Mouse (Mus musculus) activated CD4-positive, CD25-positive, alpha-beta regulatory T cell, adult 4 months (primary cell): ENCODE measurements around the gene St6galnac3. TPM values are rescaled to one million over a fixed set of nuclear protein-coding genes. Genes with fewer than 3 reads are reported as not detected.
A peak's percentile ranks its signal among the peaks of the same experiment; 100 is the strongest.

Source experiments
- ATAC-seq: one replicate; pipeline ENCODE4 v1.8.0; 2017
- polyA plus RNA-seq, 2 experiments: library from polyadenylated mRNA; unstranded; fragments of 100-300 nt; shearing (Covaris generic); gene quantifications; one replicate each; pipeline ENCODE4 v1.2.1; 2017

Gene St6galnac3
- polyA plus RNA-seq, 2 experiments from 2014 or later, result 29.1 to 52.4 TPM

DNA sequence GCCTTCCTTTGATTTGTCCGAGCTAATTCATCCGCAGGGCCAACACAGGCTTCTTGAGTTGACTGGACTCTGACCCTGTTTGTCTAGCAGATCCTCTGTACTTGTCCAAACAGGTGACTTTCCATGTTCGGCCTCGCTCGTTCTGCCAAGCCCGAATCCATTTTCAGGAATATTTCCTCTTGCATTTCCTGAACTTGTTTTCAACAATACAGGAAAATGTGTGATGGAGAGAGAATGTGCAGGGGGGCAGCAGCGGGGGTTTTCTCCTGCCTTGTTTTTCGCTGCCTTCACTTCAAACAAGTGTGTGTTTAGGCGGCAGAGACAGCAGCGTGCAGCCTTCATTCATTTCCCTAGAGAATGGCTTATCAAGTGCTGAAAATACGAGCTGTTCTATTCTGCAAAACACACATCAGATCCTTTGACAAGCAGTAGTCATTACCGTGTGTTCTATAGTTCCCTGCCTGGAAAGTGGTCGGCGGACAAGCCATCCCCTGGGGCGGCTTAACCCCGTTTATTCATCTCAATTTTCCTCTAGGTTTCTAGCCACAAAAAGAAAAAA lies 448.1 kb downstream of the St6galnac3 start:
- ATAC-seq, result no peak

DNA sequence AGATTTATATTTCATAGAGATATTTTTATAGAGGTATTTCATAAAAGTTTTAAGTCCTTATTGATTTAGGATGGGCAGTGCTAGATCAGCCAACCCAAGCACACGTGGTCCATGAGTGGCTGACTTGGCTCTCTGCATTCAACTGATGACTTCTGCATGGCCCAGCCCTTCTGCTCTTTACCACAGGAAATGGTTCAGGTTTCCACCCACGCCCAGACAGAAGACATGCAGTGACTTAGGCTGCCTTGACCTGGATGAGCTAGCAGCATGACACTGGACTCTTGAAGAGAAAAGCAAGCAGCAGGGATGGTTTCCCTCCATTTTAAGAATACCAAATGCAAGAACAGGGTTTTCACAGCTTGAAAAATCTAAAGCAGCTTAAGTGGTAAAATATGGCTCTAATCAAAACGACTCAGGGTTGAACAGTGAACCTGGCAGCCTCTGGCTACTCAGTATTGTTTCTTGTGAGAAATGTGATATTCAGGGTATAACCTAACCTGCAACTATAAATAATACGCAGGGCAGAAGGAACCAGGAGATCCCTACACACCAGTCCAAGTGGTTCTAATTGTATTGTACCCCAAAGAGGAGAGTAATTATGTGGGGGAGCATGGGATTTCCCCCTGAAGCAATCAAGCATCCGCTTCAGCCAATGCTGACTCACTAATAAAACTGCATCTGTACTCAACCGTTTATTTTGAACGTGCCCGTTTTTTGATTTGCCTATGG lies 448.7 kb downstream of the St6galnac3 start:
- peak; percentile 91 for ATAC-seq

DNA sequence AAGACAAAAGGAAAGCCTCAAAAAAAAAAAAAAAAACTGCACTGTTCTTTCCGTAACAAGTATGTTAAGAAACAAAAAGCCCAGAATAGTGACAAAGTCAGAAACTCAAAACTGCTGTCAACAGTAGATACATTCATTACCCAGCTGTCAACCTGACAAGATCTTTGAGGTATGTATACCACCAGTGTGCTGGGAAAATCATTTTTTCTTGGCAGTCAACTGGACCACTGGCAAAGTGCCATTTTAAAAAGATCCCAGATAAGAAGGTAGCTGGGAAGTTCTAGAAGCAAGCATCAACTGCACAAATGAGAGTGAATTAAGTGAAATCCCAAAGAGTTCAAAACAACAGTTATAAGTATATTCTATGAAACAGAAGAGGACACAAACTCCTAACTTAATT lies 452.7 kb downstream of the St6galnac3 start:
- no peak for ATAC-seq

DNA sequence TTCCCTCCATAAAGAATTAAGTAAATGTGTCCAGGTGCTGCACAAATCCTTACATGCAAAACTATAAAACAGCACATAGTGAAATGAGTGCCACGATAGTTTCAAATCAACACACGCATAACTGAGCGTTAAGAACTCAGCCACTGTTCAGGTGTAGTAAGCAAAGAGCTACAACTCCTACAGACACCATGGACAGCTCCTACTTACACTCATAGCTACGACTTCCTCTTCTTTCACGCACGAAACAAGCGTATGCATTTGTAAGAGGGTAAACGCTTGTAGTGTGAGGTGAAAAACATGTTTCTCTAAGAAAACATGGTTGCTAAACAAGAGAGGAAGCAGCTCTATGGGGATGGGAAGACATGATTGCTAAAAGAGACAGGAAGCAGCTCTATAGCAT lies 457.6 kb downstream of the St6galnac3 start:
- ATAC-seq, result no peak

DNA sequence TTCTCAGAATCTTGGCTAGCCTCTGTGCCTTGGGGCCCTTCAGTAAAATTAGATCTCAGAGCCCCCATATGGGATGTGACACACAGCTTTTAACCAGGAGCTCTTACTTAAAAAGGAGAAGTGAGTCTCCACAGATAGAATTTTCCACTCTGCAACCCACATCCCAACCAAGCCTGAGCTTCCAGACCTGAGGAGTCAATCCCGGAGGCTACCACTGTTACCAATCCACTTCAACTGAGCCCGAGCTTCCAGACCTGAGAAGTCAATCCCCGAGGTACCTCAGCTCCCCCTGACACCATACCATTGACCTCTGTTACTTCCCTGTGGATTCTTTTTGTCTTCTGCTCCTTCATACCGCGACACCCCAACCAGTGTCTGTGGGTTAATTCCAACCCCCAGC lies 463.0 kb downstream of the St6galnac3 start:
- ATAC-seq, result no peak

DNA sequence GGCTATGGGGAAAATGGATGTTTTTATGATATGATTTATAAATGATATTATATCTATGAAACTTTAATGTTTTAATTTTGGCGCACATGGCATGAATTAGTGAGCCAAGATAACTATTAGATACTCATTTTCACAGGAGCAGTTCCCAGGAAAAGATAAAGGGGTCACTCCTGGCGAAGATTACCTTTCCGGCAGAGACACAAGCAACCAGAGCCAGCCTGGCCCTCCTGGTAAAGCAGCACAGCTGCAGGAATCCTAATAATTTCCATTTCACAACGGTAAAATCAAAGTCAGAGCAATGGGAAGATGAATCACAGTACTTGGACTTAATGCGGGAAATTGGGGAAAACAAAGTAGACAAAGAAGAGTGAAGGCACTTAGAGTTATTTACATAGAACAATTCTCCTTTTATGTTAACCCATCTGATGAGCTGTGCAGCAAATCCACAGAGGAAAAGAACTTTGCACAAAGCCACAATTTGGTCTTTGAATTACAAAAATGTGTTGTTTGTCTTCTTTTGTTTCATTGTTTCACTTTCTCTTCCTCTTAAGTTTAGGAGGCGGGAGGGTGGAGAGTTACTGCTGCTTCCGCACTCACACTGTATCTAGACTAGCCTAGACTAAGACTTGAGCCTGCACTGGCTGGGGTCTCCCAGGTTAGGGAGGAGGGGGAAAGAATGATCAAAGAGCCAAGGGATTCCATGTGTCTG lies 464.6 kb downstream of the St6galnac3 start:
- peak; percentile 84 for ATAC-seq

DNA sequence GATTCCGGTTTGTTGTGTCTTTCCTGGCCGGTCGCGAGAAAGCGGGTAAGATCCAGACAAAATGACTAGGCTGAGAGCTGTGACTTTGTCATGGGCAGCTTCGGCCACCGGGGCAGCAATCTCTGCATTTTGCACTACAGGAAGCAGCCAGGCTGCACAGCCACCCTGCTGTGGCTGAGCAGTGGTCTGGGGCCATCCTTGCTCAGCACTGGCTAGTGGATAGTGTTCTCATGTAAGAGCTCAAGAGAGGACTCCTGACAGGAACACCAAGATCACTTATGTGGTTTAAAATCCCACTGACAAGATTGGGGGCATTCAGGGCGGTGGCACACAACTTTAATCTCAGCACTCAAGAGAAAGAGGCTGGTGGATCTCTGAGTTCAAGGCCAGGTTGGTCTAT lies 469.1 kb downstream of the St6galnac3 start:
- ATAC-seq, result no peak

DNA sequence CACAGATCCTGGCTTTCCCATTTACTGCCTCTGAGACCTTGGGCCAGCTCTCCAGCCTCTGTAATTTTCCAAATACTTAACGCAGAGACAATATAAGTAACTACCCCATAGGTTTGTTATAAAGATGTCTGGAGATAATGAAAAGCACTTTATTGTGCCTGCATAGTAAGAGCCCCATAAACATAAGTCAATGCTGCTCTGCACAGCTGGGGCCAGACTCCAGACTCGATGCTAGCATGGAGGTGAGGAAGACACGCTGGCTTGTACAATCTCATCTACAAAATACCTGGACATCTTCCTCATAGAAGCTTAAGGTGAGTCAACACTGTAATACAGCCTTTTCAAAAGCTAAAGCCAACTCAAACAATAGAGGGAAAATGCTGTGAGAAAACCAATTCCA lies 473.3 kb downstream of the St6galnac3 start:
- no peak for ATAC-seq

DNA sequence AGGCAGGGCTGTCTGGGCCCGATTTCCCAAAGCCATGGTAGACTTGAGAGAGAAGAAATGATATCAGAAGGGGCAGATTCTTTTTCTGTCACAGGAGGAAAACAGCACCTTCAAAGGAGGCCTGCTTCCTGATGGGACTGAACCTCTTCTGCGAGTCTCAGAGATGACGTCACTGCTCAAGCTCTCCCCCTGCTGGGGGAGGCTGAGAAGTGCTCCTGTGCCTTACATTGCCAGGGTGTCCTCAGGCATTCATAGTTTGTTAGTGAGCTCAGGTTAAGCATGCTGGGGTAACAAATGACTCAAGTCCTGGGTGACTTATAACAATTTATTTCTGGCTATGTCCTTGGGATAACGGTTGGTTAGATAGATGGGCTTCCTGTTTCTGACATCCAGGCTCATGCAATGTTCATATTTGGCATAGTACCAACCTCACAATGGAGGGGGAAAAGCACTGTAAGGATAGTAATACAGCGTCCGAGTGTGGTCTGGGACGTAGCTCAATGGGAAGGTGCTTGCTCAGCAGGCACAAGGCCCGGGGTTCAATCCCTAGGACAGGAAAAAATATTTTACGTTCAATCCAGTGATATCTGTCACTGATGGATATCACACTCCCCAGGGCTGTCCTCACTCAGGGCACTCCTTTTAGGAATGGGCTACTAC lies 474.2 kb downstream of the St6galnac3 start:
- peak; percentile 99 for ATAC-seq

DNA sequence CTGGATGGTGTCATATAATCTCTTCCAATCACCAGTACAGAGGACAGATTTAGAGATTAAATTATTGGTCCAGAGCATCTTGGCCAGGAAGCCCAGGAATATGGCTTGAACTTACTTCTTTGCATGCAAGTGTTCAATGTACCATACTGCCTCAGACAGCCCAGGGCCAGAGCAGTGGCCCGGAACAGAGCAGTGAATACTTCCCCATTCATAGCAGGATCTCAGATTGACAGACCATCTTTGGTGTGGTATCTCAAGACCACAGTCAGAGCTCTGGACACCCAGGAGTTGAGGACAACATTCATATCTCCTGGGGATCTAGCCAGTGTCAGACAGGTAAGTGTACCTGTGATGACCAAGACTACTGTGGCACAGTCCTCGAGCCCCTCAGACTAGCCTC lies 476.1 kb downstream of the St6galnac3 start:
- ATAC-seq, result no peak

DNA sequence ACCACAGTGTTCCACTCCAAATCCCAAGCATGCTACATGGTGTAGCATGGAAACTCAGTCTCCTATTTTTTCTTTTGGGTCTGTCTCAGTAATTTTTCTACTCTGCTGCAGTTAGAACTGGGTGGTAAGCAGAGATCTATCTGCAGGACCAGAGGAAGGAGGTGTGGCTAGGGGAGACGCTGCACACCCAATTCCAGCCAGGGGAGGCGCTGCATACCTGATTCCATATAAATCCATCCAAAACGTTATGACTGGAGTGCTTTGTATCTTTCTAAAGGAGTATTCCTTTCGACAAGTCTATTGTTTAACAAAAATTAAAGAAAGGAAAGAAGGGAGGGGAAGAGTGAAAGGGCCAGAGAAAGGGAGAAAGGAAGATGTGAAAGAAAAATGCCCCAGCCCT lies 476.9 kb downstream of the St6galnac3 start:
- no peak for ATAC-seq

DNA sequence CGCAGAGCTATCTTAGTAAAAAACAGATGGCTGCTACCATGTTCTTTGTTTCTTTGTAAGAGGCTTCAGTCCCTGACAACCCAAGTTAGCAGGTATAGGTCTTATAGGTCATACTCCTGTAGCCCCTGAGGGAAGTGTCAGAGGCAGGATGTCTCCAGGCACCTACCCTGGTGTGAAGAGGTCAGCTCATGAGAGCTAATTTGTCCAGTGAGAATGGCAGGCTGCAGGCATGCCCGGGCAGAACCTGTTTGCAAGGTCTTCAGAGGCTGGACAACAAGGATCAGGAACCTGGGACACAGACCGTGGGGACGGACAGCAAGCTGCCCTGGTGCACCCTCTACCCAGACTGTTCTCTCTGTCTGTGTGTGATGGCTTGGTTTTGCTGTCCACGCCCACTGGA lies 482.4 kb downstream of the St6galnac3 start:
- no peak for ATAC-seq

DNA sequence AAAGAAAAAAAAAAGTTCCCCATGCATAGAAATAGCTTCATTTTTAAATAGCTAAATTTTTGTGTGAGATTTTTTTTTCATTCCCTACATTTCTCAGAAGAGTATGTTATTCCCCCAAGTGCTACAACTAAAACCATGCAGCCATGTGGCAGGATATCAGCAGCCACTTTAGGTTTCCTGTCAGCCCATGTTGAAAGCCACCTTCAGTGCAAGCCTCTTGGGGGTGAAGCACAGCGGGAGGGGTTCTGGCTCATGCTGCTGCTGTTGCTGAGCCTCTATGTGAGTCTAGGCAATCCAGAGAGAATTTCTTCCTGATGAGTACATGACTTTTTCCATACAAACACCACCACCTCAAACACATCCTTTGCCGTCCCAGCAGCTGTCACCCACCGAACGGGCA lies 483.8 kb downstream of the St6galnac3 start:
- ATAC-seq, result peak; percentile 53

DNA sequence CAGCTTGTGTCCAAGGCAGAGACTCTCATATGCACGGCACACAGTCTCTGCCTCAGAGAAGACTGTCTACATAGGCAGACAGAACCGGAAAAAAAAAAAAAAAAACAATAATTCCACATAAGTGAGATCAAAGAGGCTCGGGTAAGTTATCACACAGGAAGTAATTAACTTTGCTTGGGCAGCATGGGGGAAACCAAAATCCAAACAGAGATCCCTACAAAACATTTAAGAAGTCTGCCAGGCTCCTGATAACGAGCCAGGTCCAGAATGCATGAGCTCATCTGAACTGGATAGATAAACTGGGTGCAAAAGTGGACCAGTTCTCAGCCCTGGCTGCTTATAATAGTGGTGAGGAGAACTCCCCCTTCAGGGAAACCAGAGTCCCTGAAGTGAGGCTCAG lies 484.6 kb downstream of the St6galnac3 start:
- peak; percentile 30 for ATAC-seq

DNA sequence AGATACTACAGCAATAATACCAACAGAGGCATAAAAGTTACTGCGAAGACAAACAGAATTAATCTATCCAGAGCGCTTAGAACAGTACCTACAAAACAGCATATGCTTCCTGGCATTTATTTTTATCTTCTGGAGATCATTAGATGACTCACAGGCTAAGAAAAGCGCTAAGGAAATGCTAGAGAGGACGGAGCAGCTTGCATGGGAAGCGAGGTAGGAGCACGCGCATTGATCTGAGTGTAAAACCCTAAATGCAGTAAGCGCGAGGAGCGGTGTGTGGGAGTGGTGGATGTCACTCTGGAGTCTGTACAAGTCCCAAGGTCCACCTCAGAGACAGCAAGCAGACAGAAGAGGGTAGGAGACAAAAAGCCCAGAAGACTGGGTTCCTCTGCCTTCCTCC lies 486.6 kb downstream of the St6galnac3 start:
- ATAC-seq, result no peak

DNA sequence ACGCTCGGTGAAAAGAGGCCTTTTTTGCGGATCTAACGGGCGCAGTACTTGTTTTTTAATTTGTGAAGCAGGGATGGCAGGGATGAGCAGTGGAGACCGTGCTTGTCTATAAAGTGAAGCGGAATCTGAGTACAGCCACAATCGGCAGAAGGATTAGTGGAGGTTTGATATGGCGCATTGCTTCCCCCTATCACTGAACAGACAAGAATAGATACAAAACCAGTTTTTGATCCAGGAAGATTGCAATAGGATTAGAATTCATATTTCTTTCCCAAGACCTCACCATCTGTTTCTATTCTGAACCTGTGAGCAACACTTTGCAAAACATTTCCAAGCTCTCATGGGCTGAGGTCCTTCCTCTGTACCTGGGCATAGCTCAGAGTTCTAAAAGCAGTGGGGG lies 488.7 kb downstream of the St6galnac3 start:
- ATAC-seq, result no peak

DNA sequence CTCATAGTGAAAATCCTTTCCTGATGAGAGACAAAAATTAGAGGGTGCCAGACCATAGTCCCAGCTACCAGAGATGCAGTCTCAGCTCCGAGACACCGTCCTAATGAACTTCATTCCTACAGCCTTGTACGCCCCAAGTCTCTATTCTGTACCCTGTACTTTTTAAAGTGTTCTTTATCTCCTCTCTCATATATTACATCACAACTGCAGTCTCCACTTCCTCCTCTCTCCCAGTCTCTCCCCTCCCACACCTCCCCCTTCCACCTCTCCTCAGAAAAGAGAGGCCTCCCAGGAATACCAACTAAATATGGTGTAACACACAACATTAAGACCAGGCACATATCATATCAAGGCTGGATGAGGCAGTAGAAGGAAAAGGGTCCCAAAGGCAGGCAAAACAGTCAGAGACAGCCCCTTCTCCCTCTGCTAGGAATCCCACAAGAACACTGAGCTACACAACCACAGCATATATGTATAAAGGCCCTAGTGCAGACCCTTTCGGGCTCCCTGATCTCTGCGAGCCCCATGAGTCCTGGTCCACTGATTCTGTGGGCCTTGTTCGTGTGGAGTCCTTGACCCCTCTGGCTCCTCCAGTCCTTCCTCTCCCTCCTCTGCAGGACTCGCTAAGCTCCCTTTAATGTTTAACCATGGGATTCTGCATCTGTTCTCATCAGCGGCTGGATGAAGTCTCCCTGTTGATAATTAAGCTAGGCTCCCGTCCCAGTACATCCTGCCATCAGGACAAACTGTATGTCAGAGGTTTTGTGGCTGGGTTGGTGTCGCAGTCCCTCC lies 502.2 kb downstream of the St6galnac3 start:
- no peak for ATAC-seq

DNA sequence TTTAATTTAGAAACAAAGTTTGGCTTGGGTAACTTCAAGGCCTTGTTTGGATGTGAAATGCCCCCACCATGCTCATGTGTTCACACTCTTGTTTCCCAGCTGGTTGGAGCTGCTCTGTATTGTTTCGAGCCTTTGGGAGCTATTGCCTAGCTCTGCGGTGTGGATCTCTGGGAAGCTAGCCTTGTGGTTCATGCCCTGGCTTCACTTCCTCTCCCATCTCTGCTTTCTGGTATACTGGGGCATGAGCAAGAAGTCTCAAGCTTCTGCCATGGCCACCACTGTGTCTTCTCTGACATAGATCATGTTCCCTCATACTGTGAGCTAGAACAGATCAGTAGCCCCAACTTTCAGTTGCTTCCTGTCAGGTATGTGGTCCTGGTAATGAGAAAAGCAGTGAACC lies 505.6 kb downstream of the St6galnac3 start:
- no peak for ATAC-seq

DNA sequence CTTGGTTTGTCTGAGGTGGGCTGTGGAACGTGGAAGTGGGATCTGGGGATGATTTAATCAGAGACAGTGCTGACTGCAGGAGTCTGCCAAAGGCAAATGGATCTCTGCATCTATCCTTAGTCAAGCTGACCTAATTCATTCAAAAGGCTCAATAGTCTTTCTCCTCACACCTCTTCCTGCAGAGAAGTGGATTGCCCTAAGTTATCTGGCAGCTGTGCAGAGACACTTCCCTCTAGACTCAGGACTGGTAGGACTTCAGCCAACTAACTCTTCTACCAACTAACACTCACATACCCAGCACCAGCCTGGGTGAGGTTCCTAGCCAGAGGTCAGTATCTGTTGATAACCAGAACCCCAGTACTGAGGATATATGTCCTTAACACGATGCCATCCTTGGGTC lies 516.8 kb downstream of the St6galnac3 start:
- no peak for ATAC-seq

DNA sequence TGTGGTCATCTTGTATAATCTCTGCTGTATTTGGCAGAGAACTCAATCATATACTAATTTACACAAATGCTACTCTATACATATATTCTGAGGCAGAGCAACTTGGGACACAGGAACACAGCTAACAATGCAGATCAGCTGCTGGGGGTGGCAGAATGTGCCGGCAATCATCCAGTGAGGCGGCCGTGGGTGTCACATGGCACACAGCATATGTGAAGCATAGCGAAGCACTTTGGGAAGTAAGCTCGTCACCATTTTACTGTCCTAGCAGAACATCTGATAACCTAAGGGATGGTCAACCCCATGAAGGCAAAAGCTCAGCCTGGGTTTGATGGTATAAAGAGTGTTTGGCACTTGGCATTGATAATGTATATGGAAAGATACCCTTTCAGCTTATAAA lies 520.9 kb downstream of the St6galnac3 start:
- no peak for ATAC-seq

DNA sequence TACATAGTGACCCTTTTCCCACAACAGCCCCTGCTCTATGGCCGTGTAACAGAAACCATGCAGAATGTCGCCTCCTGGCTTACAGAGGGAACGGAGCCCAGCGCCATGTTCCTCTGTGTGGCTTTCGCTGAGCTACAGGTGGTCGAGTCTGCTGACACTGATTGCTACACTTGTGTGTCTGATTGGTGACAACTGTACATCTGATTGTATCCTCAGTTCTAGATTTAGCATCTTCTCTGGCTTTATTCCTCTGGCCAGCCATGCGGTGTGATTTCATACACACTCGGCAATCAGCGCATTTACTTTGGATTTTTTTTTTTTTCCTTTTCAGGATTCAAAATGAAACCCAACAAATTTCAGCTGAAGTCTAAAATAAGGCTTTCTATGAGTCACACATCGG lies 523.1 kb downstream of the St6galnac3 start:
- no peak for ATAC-seq

DNA sequence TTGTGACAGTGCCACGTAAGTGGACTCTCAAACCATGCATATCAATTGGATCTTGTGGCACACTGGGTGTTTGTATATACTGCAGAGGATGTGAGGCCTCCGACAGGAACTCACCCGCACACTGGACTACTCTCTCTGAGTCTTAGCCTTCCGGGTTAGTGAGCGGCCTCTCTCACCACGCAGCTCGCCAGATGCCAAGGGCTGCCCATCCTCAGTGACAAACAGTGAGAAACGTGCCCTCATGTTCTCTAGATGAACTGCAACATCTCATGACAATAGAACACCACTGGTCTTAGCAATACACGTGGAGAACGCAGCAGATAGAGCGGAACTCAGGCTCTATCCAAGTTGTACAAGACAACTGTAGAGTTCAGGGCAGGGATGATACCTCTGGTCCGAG lies 524.2 kb downstream of the St6galnac3 start:
- ATAC-seq, result no peak

DNA sequence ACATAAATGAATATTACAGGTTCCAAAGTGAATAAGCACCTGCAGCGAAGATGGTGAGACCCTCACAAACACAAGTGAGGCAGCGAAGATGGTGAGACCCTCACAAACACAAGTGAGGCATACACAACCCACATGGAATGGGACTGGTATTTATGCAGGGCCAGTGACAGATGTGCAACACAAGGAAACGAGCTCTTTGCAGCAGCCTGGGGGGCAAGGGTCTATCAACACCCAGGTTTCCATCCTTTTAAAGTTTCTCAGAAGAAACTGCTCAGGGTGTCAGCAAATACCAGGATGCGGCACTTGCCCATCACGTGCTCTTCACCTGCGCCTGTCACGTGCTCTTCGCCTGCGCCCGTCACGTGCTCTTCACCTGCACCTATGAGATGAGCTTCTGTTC lies 524.9 kb downstream of the St6galnac3 start:
- ATAC-seq, result no peak
